Mouse (Mus musculus) midbrain, embryonic 12.5 days (tissue): ENCODE data around the gene Rtp2. TPM values are rescaled to one million over a fixed set of nuclear protein-coding genes. Genes with fewer than 3 reads are reported as not detected.

Source experiments
- polyA plus RNA-seq: library from polyadenylated mRNA; unstranded; fragments of >200 nt; fragmentation: Nextera tagmentation; extraction: Ambion mirVana; gene quantifications from 2 replicates; pipeline ENCODE4 v1.2.1, GENCODE M21; 2016

The Rtp2 gene
- polyA plus RNA-seq, 1 experiment from 2014 or later = not detected

Other genes starting within 250 kb of the Rtp2 start
- 65.2 and 82.0 TPM in 2 replicates for gene Sst, start 41.4 kb downstream of the Rtp2 start, polyA plus RNA-seq
- not detected in 2 replicates for gene Gm37419, start 56.1 kb upstream of the Rtp2 start, polyA plus RNA-seq
- 0.15 and 0.25 TPM in 2 replicates for gene Bcl6, start 56.5 kb upstream of the Rtp2 start, polyA plus RNA-seq